Mouse (Mus musculus) hematopoietic stem cell, adult 5-6 weeks (primary cell): Measurements from ENCODE around the gene Fras1. TPM values are rescaled to one million over a fixed set of nuclear protein-coding genes. Genes with fewer than 3 reads are reported as not detected.

Experiments used
- ATAC-seq, 2 experiments: fragments of 125-278 bp in 1 of 2; replicated peaks in 1 of 2; 2 replicates each; pipeline ENCODE4 v1.8.0; 2016 to 2017; ENCODE audit warnings: inconsistent platforms in 2 of 2, mild to moderate bottlenecking in 2 of 2, moderate number of reproducible peaks in 2 of 2, low read depth in 1 of 2, moderate TSS enrichment in 1 of 2; ENCODE audit not compliant: low FRiP score in 2 of 2, poor library complexity in 2 of 2, severe bottlenecking in 2 of 2, insufficient read depth in 1 of 2, low TSS enrichment in 1 of 2
- total RNA-seq: library from RNA; stranded (forward); fragments of 172-1452, 232-1000 nt; gene quantifications from 2 replicates; pipeline ENCODE4 v1.2.3, GENCODE M21; 2017

Fras1 gene
- total RNA-seq, 1 experiment from 2014 or later, result not detected

GRCm38 (mm10) chr5:96608036-96608435 lies 234.3 kb downstream of the Fras1 start:
- no peak for ATAC-seq

GRCm38 (mm10) chr5:96608581-96609280 lies 235.0 kb downstream of the Fras1 start:
- ATAC-seq, result no peak

DNA sequence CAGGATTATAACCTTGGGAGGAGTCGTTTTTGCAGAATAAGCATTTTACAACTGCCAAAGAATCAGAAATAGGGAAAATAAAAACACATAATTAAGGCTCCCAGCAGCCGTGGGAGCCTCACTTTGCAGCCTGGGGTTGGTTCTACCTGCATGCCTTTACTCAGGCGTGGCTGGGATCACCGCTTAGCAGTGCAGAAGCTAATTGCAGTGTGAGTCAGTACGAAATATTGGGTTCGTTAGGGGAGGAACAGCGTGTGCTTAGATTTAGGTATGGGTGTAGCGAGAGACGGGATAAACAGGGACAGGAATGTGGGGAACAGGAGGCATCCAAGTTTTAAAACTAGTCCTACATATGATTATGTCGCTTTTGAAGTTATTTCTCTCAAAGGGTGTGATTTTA lies 238.3 kb downstream of the Fras1 start:
- no peak for ATAC-seq

GRCm38 (mm10) chr5:96616954-96617646 lies 243.3 kb downstream of the Fras1 start:
- ATAC-seq, result no peak

DNA sequence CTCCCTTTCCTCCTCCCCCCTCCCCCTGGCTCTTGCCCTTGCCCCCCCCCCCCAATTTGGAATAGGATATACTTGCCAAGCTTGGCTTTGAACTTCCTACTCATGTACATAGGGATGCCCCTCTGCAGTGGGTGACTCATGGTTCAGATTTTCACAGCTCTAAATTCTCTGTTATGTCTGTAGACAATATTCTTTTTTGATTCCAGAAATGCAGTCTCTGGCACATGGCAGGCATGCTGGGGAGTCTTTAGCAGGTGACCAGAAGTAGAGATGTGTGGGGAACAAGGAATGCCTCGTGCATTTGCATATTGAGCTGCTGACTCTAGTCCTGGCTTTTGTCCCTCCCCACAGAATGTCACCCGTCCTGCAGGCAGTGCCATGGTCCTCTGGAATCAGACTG lies 244.3 kb downstream of the Fras1 start:
- no peak for ATAC-seq

- peak; percentile 77 to 83 for ATAC-seq
Measured at GRCm38 (mm10) chr5:96620209-96620608, 246.5 kb downstream of the Fras1 start.

DNA sequence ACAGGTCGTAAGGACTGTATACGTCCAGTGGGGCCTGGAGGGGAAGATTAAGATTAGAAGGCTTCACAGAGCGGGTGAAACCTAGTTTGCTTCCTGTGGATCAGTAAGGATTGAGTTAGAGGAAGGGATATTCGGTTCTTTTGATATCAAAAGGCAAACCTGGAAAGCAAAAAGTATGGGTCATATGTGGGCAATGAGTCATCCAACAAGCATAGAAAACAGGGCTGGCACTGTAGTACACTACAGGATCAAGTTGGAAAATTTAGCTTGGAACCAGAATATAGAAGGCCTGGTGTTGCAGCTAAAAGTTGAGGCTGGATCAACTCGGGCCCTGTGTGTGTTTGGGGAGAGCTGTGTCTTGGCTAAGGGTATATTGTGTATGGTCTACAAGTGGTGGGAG lies 246.9 kb downstream of the Fras1 start:
- no peak for ATAC-seq

DNA sequence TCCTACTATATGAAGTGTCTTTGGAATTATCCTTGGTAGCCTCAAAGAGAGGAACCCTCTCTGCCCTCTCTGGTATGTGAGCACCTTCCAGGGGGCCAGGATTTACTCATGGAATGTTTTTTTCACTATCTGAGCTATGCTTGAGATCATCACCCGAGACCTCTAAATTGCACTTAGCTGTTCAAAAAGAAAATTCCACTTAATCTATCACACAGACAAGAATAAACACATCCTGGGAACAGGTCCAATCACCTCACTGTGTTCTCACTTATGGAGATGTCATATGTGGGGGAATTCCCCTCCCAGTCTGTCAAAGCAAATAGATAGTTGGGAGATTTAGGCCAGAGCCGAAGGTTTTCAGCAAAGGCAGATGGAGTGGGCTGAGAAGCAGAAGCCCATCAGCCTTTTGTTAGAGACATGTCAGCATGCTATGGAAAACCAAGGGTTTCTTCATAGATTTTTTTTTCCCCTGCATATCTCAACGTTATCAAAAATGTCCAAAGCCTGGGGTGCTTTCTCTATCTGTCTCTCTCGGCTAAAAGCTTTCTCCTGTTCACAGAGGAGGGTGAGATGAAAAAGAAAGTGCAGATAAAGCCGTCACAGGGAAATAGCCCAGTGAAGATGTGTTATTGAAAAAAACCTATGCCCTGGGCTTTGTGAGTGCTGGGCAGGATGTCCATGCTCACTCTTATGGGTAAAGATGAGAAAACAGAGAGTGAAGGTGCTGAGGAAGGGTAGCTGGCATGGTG lies 249.0 kb downstream of the Fras1 start:
- no peak for ATAC-seq

GRCm38 (mm10) chr5:96629851-96630250 lies 256.1 kb downstream of the Fras1 start:
- ATAC-seq, result no peak

DNA sequence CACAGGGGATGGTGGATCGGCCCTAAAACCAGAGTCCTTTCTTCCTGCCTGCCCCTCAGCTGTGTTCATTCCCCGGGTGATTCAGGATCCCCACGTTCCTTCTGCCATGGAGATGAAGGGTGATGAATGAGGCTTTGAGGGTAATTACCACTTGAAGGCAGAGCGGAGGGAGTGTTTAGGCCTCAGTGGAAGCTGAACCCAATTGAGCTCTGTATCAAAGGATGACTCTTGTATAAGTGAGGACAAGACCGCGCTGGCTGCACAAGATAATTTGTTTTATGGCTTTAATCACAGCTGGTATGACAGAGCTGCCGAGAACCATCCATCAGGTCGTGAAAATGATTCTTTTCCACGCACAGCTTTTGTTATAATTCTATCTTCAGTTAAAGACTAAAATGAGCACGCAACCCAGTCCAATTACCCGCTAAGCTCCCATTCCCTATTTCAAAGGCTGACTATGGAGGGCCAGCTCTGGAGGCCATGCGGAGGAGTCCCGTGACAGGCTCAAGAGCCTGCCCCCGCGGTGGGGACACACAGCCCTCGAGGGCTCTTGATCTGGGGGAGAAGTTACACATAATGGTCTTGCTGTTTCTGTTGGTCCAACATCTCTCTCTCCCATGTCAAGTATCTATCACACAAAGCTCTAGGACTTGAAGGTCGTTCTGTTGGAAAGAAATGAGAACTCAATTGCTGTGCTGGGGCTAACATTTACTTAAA lies 261.5 kb downstream of the Fras1 start:
- no peak for ATAC-seq

DNA sequence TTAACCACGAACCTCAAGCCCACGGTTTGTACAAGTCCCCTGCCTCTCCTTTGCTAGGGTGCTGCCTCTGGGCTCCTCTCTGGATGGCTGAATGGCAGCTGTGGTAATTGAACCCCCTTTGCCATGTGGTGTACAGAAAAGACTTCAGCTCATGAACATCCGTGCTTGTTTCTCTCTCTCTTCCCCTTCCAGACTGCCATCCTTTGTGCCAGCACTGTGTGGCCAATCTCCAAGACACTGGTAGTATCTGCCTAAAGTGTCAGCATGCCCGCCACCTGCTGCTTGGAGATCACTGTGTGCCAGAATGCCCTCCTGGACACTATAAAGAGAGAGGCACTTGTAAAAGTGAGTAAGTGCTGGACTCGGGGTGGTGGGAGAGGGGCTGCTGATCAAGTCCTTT lies 262.1 kb downstream of the Fras1 start:
- no peak for ATAC-seq

DNA sequence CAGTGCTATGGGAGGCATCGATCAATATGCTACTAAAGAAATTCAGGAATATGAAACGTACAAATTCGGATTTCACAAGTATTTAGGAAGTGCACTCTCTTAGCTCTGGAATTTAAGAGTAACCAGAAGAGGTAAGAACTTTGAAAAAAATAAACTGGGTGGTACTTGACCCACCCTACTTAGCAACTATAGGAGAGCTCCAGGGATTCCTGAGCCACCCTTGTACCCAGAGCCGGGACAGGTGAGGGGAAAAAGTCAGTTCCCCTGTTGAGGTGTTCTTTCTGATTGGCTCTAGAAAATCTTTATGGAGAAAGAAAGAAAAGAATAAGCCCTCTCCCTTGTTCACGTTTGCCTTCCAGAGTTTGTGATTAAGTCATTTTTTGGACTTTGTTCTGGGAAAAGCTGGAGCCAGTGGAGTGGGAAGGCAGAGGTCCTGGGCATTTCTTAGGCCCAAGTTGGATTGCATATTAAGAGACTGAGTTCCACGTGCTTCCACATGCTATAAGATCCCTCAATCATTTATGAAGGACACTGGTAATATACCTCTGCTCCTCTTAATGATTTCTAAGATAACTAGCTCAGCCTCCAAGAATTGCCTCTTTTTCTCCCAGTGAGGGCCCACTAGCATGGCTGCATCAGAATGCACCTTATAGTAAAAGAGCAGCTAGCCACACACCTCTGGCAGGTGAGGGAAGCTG lies 265.6 kb downstream of the Fras1 start:
- no peak for ATAC-seq

GRCm38 (mm10) chr5:96641297-96641696 lies 267.5 kb downstream of the Fras1 start:
- no peak for ATAC-seq

DNA sequence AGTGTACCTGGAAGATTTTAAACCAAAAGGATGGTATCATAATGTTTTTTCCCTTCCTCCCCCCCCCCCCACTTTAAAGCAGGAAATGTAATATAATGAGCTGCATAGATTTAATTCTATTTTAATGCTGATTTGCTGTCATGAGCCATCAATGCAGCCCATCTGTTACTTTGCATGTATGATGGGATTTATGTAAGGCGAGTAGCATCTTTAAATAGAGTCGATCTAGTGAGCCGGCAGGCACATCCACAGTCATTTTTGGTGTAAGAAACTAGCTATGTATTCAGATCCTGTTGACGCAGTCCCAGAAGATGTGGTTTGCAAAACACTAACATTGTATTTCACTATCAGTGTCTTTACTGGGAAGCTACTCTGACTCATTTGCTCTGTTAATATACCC lies 301.9 kb downstream of the Fras1 start:
- ATAC-seq, result no peak

DNA sequence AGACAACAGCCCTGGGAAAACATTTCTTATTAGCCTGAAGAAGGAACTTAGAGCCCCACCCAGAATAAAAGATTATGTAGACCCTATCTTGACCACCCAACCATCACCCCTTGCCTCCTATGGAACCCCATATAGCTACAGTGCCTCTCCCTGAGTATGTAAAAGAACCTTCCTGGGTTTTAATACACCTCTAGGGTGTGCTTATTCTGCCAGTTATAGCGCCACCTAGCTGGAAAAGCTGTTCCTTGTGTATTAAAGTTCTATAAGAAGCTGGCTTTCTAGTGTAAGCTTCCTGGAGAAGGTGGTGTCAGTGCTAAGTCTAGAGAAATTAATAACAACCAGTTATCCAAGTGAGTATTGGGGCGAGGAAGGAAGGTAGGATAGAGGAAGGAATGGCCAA lies 303.7 kb downstream of the Fras1 start:
- ATAC-seq, result peak in 1 of 2 experiments; percentile 51; a peak in 1 of 4 replicates

GRCm38 (mm10) chr5:96681085-96681484 lies 307.3 kb downstream of the Fras1 start:
- no peak for ATAC-seq

DNA sequence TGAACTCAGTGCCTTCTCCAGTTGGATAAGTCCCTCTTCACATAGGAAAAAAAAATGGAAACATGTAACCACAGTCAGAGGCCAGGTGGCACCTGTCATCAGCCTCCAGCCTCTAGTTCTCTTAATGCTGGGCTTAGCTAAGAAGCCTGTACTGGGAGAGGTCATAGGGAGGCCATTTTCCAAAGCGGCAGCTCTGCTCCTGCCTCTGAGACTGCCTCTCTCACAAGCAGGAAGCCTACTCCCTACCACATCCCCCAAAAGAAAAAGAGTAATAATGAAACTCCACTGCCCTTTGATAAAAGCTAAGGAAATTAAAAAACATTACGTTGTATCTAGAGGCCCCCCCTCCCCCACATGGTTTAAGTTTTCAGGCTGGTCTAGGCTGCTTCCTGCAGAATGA lies 309.0 kb downstream of the Fras1 start:
- ATAC-seq, result no peak
